Mouse (Mus musculus) cortical plate, adult 2 months (tissue): ENCODE data around the gene Cactin. TPM values are rescaled to one million over a fixed set of nuclear protein-coding genes. Genes with fewer than 3 reads are reported as not detected.

Source experiments
- H3K27ac ChIP-seq: fragments of 200-500 bp; 2 replicates; pipeline ENCODE4 v1.5.1; 2012; ENCODE audit warnings: low read length, control low read depth, inconsistent platforms; ENCODE audit not compliant: insufficient read depth
- H3K4me1 ChIP-seq: fragments of 200-500 bp; 2 replicates; pipeline ENCODE4 v1.6.1; 2011; ENCODE audit warnings: low read length; ENCODE audit not compliant: control insufficient read depth, insufficient read depth
- H3K4me3 ChIP-seq: fragments of 200-500 bp; 2 replicates; pipeline ENCODE4 v1.5.1; 2011; ENCODE audit warnings: mild to moderate bottlenecking, low read length, control low read depth; ENCODE audit not compliant: insufficient read depth
- CTCF ChIP-seq: fragments of 200-500 bp; IDR thresholded peaks from 2 replicates; pipeline ENCODE4 v1.5.1; 2011; ENCODE audit warnings: mild to moderate bottlenecking, control low read depth, low read length; ENCODE audit not compliant: insufficient read depth; ENCODE audit errors: extremely low read depth
- POLR2A ChIP-seq: fragments of 200-500 bp; IDR thresholded peaks from 2 replicates; pipeline ENCODE4 v1.6.1; 2011; ENCODE audit warnings: mild to moderate bottlenecking, low read length, control low read depth; ENCODE audit not compliant: insufficient read depth; ENCODE audit errors: extremely low read depth
- polyA plus RNA-seq: library from polyadenylated mRNA; depleted of rRNA; stranded (reverse); fragments of >200 nt; gene quantifications from 2 replicates; pipeline ENCODE4 v1.2.3, GENCODE M21; 2012; rRNA removed

Cactin gene
- polyA plus RNA-seq, 1 experiment, result 32.2 TPM

DNA sequence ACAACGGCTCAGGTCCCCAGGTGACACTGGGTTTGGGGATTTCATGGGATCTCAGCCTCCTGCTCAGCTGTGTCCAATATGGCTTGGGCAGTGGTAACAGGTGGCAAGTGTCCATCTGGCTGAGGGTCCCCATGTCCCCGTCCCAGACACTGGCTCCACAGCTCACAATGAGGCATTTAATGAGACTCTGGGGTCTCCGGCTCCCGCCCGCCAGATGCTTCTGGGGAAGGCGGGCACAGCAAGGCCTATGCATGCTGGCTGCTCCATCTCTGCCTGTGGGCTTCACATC is 46.2 kb downstream of the Cactin start:
- Histone ChIP-seq H3K27ac (no peak overlapping the region), H3K4me3 (no peak overlapping the region), H3K4me1 (no peaks in the 10 kb centered on the region)
- no peak for TF ChIP-seq CTCF
- TF ChIP-seq POLR2A, result no peak

DNA sequence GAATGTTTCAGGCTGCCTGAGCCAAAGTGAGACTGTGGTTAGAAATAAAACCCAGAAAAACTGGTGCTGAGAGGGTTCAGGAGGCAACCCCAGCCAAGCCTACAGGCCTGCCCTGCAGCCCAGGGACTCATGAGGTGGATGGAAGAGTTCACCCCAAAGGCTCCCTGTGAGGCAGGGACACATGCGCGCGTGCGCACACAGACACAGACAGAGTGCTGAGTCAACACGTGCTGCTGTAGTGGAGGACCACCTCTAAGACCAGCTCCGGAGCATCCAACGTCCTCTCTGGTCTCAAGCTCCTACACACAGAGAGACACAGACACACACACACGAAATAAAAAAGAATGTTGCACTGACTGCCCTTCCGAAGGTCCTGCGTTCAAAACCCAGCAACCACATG is 54.4 kb downstream of the Cactin start:
- H3K4me3 ChIP-seq, result no peak overlapping the region
- no peak overlapping the region for H3K27ac ChIP-seq
- H3K4me1 ChIP-seq, result peaks cover 7% of the 10 kb centered on the region; the same call in 1 of the 2 replicates
- TF ChIP-seq CTCF, result no peak
- TF ChIP-seq POLR2A, result no peak

Other genes starting within 250 kb of the Cactin start
- 0.42 TPM in 2 replicates for gene Creb3l3, start 222.2 kb upstream of the Cactin start, polyA plus RNA-seq
- gene Map2k2, start 215.2 kb upstream of the Cactin start, polyA plus RNA-seq, result 192 and 201 TPM in 2 replicates
- gene Zbtb7a, start 185.9 kb upstream of the Cactin start, polyA plus RNA-seq, result 46.9 and 49.9 TPM in 2 replicates
- gene Pias4, start 153.2 kb upstream of the Cactin start, polyA plus RNA-seq, result 21.3 and 22.5 TPM in 2 replicates
- gene Eef2, start 144.5 kb upstream of the Cactin start, polyA plus RNA-seq, result 1,040 and 1,088 TPM in 2 replicates
- gene Dapk3, start 138.1 kb upstream of the Cactin start, polyA plus RNA-seq, result 71.2 and 77.1 TPM in 2 replicates
- gene 4930442H23Rik, start 137.3 kb upstream of the Cactin start, polyA plus RNA-seq, result not detected in 2 replicates
- gene Nmrk2, start 119.1 kb upstream of the Cactin start, polyA plus RNA-seq, result 0.13 and 0.19 TPM in 2 replicates
- 166 and 169 TPM in 2 replicates for gene Atcay, start 90.3 kb upstream of the Cactin start, polyA plus RNA-seq
- gene Zfr2, start 87.9 kb upstream of the Cactin start, polyA plus RNA-seq, result 93.1 and 105 TPM in 2 replicates
- gene Matk, start 68.2 kb upstream of the Cactin start, polyA plus RNA-seq, result 475 and 540 TPM in 2 replicates
- gene Mrpl54, start 54.2 kb upstream of the Cactin start, polyA plus RNA-seq, result 61.1 and 64.7 TPM in 2 replicates
- gene Apba3, start 54.1 kb upstream of the Cactin start, polyA plus RNA-seq, result 52.1 and 58.2 TPM in 2 replicates
- 0.15 and 0.17 TPM in 2 replicates for gene Tjp3, start 29.5 kb upstream of the Cactin start, polyA plus RNA-seq
- gene Pip5k1c, start 28.1 kb upstream of the Cactin start, polyA plus RNA-seq, result 414 and 443 TPM in 2 replicates
- 2.7 and 2.9 TPM in 2 replicates for gene Tbxa2r, start 7.6 kb downstream of the Cactin start, polyA plus RNA-seq
- gene Gipc3, start 22.2 kb downstream of the Cactin start, polyA plus RNA-seq, result 1.2 and 1.4 TPM in 2 replicates
- gene Hmg20b, start 29.4 kb downstream of the Cactin start, polyA plus RNA-seq, result 34.4 and 36.3 TPM in 2 replicates
- gene Mfsd12, start 36.4 kb downstream of the Cactin start, polyA plus RNA-seq, result 30.1 and 30.8 TPM in 2 replicates
- 0.45 and 0.52 TPM in 2 replicates for gene 4930404N11Rik, start 44.7 kb downstream of the Cactin start, polyA plus RNA-seq
- 75.5 and 76.0 TPM in 2 replicates for gene Fzr1, start 57.4 kb downstream of the Cactin start, polyA plus RNA-seq
- 106 and 108 TPM in 2 replicates for gene Dohh, start 63.3 kb downstream of the Cactin start, polyA plus RNA-seq
- gene Gm48551, start 63.4 kb downstream of the Cactin start, polyA plus RNA-seq, result 5.8 and 5.9 TPM in 2 replicates
- 6.8 and 7.8 TPM in 2 replicates for gene Gm48552, start 67.9 kb downstream of the Cactin start, polyA plus RNA-seq
- 2.5 and 3.0 TPM in 2 replicates for gene Smim24, start 71.9 kb downstream of the Cactin start, polyA plus RNA-seq
- 52.2 and 54.5 TPM in 2 replicates for gene Nfic, start 134.5 kb downstream of the Cactin start, polyA plus RNA-seq
- 307 and 309 TPM in 2 replicates for gene Celf5, start 161.6 kb downstream of the Cactin start, polyA plus RNA-seq
- gene Ncln, start 175.3 kb downstream of the Cactin start, polyA plus RNA-seq, result 124 and 129 TPM in 2 replicates
- 0.87 and 1.1 TPM in 2 replicates for gene S1pr4, start 179.0 kb downstream of the Cactin start, polyA plus RNA-seq
- gene Gna15, start 203.1 kb downstream of the Cactin start, polyA plus RNA-seq, result 3.4 and 3.9 TPM in 2 replicates
- gene Gna11, start 224.1 kb downstream of the Cactin start, polyA plus RNA-seq, result 147 and 154 TPM in 2 replicates
- 897 and 916 TPM in 2 replicates for gene Aes, start 238.4 kb downstream of the Cactin start, polyA plus RNA-seq